Mouse (Mus musculus) WW6 (cell line): ENCODE measurements around the gene 4833439L19Rik.

Experiments
- DNase-seq: peaks from one replicate; pipeline ENCODE4 v3.0.0-alpha.2; 2013; ENCODE audit warnings: low read depth, low spot score

Gene 4833439L19Rik

DNA sequence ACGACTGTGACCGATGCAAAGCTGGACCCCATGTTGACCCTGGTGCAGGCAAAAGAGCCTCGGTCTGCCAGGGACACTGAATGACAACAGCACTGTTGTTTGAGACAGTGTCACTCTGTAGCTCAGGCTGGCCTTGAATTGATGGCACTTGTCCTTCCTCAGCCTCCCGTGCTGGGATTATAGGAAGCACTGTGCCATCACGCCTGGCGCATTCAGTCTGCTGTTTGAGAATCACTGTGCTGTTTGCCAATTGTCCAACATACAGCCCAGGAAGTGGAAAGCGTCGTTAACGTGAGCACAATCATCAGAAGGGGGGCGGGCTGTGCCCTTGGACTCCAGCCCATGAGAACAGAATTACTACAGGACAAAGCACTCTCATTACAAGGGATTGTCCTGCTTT, 16.9 kb upstream of the 4833439L19Rik start:
- no peak for DNase-seq

DNA sequence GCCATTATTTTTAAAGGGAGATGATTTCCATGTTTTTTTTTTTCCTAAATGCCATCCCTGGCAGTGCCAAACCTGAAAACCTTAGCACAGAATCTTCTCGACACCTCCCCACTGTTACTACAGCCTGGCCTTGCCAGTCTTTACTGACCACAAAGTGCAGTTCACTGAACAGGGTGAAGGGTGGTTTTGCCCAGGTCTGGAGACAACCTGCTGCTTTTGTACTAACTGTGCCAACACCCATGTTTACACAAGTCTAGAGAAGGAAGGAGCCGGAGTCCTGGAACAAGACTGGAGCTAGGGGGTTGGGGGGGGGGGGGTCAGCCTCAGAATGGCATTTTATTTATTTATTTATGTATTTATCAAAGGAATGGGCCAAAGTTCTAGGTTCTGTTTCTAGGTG, 16.1 kb upstream of the 4833439L19Rik start:
- no peak for DNase-seq

DNA sequence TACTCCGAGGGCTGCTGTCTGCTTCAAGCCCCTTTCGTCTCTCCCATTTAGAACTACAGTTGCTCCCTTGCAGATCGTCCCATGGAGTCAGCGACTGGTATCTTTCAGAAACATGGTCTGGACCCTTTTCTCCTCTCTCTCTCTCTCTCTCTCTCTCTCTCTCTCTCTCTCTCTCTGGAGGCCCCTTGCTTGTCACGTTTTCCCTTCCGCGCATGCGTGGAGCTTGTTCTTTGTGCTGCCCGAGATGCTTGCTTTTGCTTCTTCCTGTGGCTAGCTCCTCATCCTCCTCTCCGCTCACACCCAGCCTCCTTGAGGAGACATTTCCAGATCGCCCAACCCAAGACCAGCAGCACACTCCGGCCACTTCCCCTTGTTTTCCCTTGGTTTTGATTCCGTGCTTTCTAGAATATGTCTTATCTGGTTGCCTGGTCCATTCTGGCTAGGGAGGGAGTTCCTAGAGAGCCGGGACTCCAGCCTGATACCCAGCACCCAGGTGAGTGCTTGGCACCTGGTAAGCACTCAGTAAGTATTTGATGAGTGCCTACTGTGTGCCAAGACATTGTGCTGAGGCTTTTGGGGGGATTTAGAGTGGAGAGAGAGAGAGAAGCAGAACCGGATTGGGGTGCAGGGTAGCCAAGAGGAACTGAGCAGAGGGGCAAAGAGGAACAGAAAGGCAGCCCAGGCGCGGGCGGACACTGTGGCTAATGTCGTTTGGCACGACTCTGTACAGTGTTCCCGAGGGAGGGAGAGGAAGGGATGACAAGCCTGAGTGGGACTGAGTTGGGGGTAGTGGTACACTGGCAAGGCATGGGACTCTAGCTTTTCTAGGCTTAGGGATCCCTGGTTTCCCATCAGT, 12.6 kb upstream of the 4833439L19Rik start:
- no peak for DNase-seq

DNA sequence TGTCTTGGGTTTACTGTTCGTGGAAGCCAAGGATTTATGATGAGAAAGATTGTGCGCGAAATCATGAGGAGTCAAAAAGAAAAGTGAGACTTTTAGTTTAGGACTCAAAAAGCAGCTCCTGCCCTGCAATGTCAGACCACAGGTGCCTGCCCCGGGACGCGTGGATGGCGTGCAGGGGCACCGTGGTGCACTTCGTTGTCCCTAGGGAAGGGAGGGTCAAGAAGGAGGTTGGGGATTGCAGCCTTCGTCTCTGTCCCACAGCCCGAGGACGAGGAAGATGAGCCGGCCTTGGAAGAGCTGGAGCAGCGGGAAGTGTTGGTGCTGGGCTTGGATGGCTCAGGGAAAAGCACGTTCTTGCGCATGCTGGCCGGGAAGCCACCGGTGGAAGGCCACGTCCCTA, 10.3 kb upstream of the 4833439L19Rik start:
- DNase-seq: no peak

DNA sequence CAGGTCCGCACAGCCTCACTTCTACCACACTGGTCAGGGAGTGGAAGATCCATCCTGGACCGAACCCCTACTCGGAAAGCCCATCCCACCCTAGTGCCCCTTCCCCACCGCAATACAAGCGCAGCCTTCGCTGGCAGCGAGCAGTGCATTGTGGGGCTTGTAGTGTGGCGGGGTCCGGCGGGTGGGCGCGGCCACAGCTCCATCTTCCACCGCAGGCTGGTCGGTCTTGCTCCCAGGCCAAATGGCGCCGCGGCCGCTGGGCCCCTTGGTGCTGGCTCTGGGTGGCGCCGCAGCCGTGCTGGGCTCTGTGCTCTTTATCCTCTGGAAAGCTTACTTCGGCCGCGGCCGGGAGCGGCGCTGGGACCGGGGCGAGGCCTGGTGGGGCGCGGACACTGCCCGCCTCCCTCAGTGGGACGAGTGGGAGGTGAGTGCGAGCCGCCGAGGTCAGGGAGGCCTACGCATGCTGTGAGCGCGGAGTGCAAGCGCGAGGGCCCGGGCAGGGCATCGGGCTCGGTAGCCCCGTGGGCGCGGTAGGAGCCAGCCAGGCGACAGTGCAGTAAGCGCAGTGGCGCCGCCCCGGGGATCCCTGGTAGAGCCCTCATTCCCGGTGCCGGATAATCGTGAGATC, 9.7 kb upstream of the 4833439L19Rik start, which contains the start of gene Arl10:
Gene Arl10, plus strand, starts transcription at position 162 of the 628 bp plus-strand sequence.
- peak; percentile 40 for DNase-seq

DNA sequence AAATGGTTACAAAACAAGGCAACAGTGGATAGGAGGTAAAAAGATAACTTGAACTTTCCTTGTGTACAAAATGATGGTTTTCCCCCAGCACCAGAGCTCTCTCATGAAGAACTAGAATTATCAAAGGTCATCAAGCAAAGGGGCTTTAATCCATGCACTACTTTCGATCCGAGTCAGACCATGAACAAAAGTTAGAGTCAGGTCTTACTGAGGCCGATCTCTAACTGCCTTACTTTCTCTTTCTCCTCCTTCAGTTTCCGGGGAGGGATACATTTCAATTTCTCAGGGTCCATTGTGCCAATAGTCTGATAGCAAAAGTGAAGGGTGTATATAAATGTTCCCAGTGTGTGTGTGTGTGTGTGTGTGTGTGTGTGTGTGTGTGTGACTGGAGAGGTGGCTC, 7.4 kb upstream of the 4833439L19Rik start:
- no peak for DNase-seq

DNA sequence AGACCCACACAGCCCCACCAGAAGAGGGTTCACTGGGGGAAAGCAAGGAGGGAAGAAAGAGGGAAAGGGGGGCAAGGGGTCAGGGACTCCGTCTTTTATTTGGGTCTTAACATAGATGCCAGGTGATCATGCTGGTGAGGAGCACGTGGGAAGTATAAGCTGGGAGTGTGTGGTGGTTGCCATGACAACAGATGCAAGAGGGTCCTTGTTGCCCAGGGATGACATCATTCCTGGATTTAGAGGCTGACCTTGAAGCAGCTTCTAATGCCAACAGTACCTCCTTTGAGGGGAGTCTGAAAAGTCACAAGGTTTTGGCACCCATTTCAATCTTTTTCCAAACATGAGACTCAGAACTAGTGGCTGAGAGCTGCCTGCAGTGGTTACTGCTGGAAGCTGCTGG, 6.4 kb upstream of the 4833439L19Rik start:
- DNase-seq: no peak

DNA sequence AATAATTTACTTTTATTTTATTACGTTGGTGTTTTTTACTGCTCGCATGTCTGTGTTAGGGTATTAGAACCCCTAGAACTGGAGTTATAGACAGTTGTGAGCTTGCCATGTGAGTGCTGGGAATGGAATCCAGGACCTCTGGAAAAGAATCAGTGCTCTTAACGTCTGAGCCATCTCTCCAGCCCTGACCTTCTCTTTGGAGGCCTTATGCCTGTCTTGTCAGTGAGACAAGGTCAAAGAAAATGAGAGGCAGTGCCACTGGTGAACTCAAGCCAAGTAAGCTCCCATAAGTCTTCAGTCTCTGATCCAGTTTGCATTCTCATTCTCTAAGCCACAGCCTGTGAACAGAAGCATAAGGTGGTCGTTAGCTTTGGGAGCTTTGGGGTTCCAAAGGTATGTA, 5.5 kb upstream of the 4833439L19Rik start:
- no peak for DNase-seq

DNA sequence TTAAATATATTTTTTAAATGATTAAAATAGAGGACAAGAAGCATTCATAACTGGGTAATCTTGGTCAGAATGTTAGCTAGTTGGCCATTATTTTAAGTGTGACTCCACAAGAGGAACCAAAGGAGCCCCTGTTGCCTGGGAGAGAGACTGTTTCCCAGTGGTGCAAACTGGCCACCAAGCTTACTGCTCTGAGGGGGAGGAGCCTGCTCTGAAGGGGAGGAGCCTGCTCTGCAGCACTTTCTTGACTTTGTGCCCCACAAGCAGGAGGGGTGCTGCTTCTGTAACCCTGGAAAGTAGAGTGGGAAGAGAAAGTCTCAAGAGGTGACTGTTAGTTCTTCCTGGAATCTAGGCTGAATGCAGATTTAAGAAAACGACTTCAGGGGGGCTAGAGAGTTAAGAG, 4.0 kb upstream of the 4833439L19Rik start:
- DNase-seq: no peak

DNA sequence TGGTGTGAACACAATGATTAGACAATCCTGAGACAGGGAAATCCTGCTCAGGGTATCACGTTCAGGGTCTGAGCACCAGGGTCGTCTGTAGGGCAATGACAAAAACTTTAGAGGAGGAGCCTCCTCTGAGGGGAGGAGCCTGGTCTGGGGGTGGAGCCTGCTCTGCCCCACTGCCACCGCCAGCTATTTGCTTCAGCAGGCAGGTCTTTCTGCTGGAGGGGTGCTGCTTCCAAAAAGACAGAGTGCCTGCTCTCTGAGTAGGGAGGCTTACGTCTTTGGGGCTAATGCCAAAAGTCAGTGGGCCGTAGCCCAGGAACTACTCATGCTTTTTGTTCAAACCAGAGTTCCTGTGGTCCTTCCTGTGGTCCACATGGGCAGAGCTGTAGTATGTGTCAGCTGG, 3.1 kb upstream of the 4833439L19Rik start:
- peak; percentile 40 for DNase-seq

DNA sequence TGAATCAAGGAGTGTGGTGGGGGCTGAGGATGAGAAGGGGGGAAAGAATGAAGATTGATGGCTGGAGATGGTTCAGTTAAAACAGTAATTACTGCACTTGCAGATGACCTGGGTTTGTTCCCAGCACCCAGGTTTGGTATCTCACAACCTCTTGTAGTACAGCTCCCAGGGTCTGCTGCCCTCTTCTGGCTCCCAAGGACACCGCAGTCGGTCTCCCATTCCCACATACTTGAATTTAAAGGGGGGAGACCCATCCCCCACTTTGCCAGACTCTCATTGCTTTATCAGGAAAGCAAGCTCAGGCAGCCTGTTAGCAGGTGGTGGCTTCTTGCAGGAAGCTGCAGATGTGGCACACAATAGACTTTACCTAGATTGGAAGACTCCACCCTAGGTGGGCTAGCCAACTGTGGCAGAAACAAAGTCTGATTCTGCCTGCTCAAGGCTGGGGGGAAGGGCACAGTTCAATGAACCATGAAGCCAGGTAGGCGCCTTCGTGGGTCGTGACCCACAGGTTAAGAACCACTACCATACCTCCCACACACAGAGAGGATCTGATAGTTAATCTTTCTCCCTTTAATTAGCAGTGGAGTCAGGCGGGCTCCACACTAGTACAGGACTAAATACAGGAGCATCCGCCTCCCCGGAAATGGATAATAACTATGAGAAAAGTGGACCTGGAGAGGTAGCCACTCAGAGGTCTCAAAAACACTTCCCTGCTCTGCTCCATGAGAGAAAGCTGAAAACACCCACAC, 535 bp upstream of the 4833439L19Rik start:
- peak; percentile 61 for DNase-seq

DNA sequence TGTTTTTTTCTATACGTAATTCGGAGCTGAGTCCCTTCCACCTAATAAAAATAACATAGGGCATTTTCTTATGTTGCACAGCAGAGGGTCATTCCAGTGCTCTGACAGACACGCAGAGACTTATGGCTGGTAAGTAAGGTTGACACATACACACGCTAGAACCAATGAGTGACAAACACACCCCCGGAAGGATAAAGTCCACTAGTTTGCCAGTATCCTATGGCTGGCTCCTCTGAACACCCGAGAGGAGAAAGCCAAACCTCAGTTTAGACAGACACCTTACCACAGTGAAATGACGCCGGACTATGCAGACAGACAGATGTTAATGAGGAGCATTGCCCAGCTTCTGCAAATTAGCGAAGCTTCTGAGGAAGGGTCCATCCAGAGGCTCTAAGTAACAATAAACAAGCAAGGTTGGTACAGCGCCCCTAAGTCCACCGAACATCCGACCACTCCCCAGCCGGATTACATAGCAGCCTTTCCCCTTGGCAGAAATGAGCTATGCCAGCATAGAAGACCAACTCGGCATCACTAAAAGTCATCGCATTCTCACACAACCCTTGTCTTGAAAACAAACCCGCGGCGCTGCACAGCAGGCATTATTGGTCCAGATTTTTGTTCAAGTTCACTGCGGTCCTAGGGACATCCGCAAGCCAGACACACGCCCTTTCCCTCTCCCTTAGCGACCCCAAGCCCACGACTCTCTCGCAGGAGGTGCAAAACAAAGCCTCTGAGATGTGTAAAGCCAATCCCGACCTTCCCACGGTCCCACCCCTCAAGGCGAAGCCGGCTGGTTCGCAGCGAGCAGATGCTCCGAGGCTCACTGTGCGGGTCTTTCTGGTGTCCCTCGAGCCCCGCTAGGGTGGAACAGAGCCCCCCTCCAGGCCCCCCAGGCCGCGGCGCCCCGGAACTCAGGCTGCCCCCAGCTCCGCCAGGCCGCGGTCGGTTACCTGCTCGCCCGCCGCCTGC, 719 bp downstream of the 4833439L19Rik start:
- DNase-seq: no peak

DNA sequence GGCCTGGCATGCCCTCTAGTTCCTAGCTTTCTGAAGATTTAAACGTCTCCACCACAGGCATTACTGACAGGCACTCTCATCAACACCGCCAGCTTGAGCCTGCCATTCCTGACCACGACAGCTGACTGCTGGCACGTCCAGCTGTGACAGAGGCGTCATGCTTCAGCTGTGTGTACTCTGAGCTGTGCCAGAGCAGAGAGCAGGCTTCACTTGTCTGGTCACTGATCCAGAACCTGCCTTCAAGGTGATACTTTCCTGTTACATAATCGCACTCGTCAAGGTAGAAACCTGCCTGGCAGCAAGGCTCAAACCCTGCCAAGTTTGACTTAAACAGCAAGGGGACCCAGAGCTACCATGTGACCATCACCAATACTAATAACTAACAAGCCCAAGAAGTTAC, 2.7 kb downstream of the 4833439L19Rik start:
- no peak for DNase-seq

DNA sequence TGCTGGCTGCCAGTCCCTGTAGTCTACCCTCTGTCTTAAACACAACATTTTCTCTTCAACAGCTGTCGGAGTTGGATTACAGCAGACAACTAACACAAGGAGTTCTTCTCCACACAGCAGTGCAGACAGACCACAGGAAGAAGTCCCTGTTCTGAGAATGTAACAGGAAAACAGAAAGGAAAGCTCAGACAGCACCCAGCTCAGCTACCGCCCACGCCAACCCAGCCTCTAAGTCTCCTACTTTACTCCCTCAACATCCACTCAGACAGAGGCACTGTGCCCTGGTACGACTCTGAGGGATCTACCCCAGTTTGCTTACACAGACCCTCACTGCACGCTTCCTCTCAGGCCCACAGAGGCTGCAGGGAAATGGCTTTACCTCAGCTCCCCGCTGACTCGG, 4.6 kb downstream of the 4833439L19Rik start:
- DNase-seq: no peak

DNA sequence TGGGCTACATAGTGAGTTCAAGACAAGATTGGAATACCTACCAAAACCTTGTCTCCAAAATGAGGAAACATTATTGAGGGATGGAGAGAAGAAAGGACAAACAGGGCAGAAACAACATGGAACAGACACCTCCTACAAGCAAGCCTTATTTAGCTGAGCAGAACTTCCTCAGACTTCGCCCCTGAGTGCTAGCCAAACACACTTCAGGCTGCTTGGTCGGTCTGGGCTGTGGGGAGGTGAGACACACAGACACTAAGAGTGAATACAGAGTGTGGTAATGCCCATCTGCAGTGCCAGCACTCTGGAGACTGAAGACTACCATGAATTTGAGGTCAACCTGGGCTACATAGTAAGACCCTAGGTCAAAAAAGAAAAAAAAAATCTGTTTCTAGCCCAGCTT, 5.6 kb downstream of the 4833439L19Rik start:
- no peak for DNase-seq

DNA sequence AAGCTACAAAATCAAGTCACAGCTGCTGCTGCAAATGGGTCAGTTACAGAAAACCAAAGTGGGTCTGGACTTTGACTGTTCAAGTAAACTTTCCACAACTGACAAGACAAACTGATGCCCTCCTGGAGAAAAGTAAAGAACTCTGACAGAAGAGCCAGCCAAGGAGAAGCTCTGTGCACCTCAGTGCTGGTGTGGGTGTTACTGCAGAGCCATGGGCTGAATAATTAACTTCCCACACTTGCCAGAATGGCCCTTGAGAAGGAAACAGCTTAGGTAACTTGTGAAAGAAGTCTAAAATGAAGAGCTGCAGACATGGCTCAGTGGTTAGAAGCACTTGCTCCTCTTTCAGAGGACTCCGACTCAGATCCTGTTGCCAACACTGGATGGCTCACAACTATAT, 7.6 kb downstream of the 4833439L19Rik start:
- no peak for DNase-seq

DNA sequence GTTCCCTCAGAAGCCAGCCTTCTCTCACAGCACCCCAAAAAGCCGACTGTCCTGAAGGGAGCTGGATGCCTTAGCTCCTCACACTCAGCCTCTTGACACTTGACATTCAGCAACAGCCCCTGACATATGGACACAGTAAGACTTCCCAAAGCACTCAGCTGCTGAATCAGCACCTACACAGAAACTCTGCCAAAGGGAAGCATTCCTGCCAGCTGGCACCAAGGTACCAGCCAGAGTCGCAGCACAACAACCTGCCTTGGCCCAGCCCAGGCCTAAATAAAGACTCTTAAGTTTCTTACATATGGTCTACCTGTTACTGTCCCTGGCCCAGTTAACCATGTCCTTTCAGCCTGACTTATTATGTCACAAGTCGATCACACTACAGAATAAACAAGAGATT, 8.4 kb downstream of the 4833439L19Rik start:
- DNase-seq: no peak

DNA sequence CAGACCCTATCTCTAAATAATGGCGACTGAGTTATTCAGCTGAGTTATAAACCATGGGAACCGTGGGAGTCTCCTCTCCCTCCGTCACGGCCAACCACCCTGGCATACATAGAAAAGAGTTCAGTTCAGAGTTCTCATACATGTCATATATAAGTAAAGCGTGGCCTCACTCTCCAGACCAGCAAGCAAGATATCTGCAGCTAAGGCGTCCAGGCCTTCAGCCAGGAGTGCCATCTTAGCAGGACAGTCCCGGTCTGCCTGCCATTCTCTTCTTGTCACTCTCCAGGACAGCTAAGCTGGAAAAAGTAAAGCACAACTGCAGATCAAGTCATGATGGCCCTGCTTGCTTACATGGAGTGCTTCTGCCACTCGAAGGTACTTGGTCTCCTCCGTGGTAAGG, 9.1 kb downstream of the 4833439L19Rik start:
- DNase-seq: no peak

DNA sequence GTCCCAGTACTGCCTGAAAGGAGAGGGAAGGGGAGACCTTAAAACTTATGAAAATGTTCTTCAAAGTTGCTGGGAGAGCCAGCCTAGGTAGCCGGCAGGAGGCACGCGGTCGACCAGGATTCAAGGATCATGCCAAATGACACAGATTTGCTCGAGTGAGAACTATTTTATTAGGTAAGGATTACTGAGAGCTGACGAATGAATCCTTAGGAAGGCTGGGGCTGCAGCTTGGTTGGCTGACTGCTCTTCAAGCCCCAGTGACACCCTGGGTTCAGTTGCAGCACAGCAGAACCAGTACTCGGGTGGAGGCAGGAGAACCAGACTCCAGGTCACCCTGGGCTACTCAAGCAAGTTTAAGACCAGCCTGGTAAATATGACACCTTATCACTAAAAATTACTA, 17.2 kb downstream of the 4833439L19Rik start:
- no peak for DNase-seq

DNA sequence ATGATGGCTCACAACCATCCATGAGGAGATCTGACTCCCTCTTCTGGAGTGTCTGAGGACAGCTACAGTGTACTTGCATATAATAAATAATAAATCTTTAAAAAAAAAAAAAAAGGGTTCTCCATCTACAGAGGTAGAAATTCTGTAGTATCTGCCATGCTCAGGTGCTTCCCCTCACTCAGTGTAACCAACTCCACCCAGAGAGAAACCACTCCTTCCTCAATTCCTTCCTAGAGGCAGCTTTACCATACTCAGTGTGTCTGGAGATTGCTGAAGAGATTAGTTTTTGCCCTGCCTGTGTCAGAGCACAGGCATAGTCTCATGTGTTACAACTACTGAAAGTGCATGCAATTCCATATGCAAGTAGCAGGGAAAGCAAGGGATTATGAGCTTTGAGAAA, 33.1 kb downstream of the 4833439L19Rik start:
- no peak for DNase-seq

DNA sequence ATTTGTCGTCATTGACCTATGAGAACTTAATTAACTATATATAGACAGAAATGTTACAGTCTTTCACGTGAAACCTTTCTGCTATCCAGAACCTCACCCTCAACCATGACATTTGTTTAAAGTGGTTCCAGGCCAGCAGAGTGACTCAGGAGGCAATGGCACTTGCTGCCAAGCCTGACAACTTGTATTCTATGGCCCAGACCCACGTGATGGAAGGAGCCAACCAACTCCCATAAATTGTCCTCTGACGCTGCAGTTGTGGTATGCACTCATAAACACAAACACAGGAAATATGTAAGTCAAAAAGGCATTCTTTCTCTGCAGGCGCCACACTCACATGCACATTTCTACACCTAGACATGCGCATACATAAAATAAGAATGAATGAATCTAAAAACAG, 38.1 kb downstream of the 4833439L19Rik start:
- DNase-seq: no peak
